Mouse (Mus musculus) small intestine, adult 2 months (tissue): ENCODE data around the gene Bpifb3. TPM values are rescaled to one million over a fixed set of nuclear protein-coding genes. Genes with fewer than 3 reads are reported as not detected.

Experiments used
- H3K27ac ChIP-seq: fragments of 200-500 bp; 2 replicates; pipeline ENCODE4 v1.5.1; 2012; ENCODE audit warnings: low read depth, low read length, control low read depth, inconsistent platforms; ENCODE audit not compliant: insufficient read depth
- H3K27me3 ChIP-seq: fragments of 200-500 bp; 2 replicates; pipeline ENCODE4 v1.6.1; 2012; ENCODE audit warnings: mild to moderate bottlenecking, moderate library complexity, low read length, inconsistent platforms; ENCODE audit not compliant: control insufficient read depth, insufficient read depth
- H3K36me3 ChIP-seq: fragments of 200-500 bp; 2 replicates; pipeline ENCODE4 v1.6.1; 2012; ENCODE audit warnings: mild to moderate bottlenecking, low read length, control low read depth, inconsistent platforms; ENCODE audit not compliant: control insufficient read depth, insufficient read depth
- H3K4me1 ChIP-seq: fragments of 200-500 bp; 2 replicates; pipeline ENCODE4 v1.6.1; 2012; ENCODE audit warnings: low read length, inconsistent platforms, mixed read lengths; ENCODE audit not compliant: control insufficient read depth, insufficient read depth, insufficient read length
- H3K4me3 ChIP-seq: fragments of 200-500 bp; 2 replicates; pipeline ENCODE4 v1.5.1; 2012; ENCODE audit warnings: low read depth, mild to moderate bottlenecking, control low read depth, inconsistent platforms, low read length, moderate library complexity
- CTCF ChIP-seq: fragments of 200-500 bp; IDR thresholded peaks from 2 replicates; pipeline ENCODE4 v1.5.1; 2012; ENCODE audit warnings: low read depth, mild to moderate bottlenecking, control low read depth, inconsistent platforms, low read length, moderate library complexity, mixed read lengths; ENCODE audit not compliant: insufficient replicate concordance, insufficient read length; ENCODE audit errors: extremely low read depth
- POLR2A ChIP-seq: fragments of 200-500 bp; IDR thresholded peaks from 2 replicates; pipeline ENCODE4 v1.6.1; 2012; ENCODE audit warnings: low read depth, mild to moderate bottlenecking, control low read depth, inconsistent platforms, low read length, moderate library complexity
- WGBS: fragments of 180-500 bp; shearing (Covaris S2); methylation state at CpG from one replicate; pipeline ENCODE4 v1.1.7; 2018; 5-methylcytosine and 5-hydroxymethylcytosine counted together
- polyA plus RNA-seq: library from polyadenylated mRNA; depleted of rRNA; stranded (reverse); fragments of >200 nt; gene quantifications from 2 replicates; pipeline ENCODE4 v1.2.3, GENCODE M21; 2012; rRNA removed

The Bpifb3 gene
- polyA plus RNA-seq, 1 experiment: not detected

GRCm38 (mm10) chr2:153952897-153953296, 34.9 kb downstream of the Bpifb3 start:
- H3K4me1 ChIP-seq: peaks cover 2% of the 10 kb centered on the region; the same call in 1 of the 2 replicates
- 26% methylated on average over 6 of the region's 6 CpGs for whole genome bisulfite sequencing
- peak; percentile 24; the same call in 1 of the 2 replicates for TF ChIP-seq CTCF
- TF ChIP-seq POLR2A: no peak
- H3K4me3 ChIP-seq: no peak overlapping the region
- H3K27ac ChIP-seq: no peak overlapping the region
- no peaks in the 10 kb centered on the region for H3K27me3 ChIP-seq
- H3K36me3 ChIP-seq: no peaks in the 10 kb centered on the region

GRCm38 (mm10) chr2:153953836-153954235, 35.8 kb downstream of the Bpifb3 start:
- Histone ChIP-seq H3K36me3 (no peaks in the 10 kb centered on the region), H3K27ac (no peak overlapping the region), H3K4me1 (peaks cover 2% of the 10 kb centered on the region; the same call in 1 of the 2 replicates), H3K27me3 (no peaks in the 10 kb centered on the region), H3K4me3 (no peak overlapping the region)
- WGBS: 9% methylated on average over 6 of the region's 6 CpGs
- peak; percentile 47; the same call in 1 of the 2 replicates for TF ChIP-seq CTCF
- no peak for TF ChIP-seq POLR2A

DNA sequence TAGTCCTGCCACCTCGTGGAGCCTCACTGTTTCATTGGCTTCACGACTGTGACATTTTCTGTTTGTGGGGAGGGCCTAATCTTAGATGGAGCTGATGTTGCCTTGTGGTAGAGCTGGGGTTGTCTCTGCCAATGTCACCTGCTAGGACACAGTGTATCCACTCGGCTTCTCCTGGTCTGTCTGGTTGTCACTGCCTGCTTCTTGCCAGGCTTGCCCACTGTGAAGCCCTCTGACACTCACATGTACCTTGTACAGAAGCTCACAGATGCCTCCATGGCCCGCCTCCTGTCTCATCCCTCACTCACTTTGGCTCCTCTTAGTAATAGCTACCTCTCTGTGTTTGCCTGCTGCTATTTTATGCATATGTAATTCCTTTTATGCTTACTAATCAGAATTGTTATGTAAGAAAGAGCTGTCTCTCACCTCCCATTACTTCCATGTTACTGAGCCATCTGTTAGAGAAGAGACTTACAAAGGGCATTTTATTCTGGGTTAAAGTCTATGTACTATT, 44.8 kb downstream of the Bpifb3 start:
- Histone ChIP-seq H3K4me1 (no peaks in the 10 kb centered on the region), H3K36me3 (no peaks in the 10 kb centered on the region), H3K4me3 (no peak overlapping the region), H3K27ac (no peak overlapping the region), H3K27me3 (no peaks in the 10 kb centered on the region)
- 59% methylated on average over 4 of the region's 4 CpGs for WGBS
- TF ChIP-seq POLR2A (no peak), CTCF (no peak)

GRCm38 (mm10) chr2:153963334-153963733, 45.3 kb downstream of the Bpifb3 start:
- Histone ChIP-seq H3K4me3 (no peak overlapping the region), H3K4me1 (no peaks in the 10 kb centered on the region), H3K36me3 (no peaks in the 10 kb centered on the region), H3K27ac (no peak overlapping the region), H3K27me3 (no peaks in the 10 kb centered on the region)
- TF ChIP-seq CTCF: no peak
- TF ChIP-seq POLR2A: no peak
- 87% methylated on average over 1 of the region's 1 CpGs for WGBS

DNA sequence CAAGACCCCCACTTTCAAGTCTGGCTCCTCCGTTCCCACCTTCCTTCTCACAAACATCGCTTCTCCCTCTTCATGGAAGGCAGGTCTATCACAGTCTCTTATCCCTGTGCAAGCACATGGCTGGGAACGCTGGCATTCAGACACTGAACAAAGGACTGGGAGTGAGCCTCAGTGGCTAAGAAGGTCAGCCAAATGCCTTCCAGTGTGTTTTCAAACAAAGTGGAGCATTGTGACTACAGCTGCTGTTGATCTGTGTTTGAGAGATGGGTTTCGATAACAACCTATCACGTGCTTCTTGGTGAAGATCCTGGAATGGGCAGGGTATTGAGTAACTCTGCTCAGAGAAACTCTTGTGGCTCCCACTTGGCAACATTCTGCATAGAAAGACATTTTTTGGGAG, 52.2 kb downstream of the Bpifb3 start:
- WGBS: 73% methylated on average over 5 of the region's 5 CpGs

GRCm38 (mm10) chr2:153974582-153974981, 56.6 kb downstream of the Bpifb3 start, which contains the start of gene Bpifa6:
TSS of gene Bpifa6 (plus strand) at chr2:153974945.
- TF ChIP-seq CTCF (no peak), POLR2A (no peak)
- Histone ChIP-seq H3K36me3 (no peaks in the 10 kb centered on the region), H3K27me3 (no peaks in the 10 kb centered on the region), H3K4me1 (no peaks in the 10 kb centered on the region), H3K4me3 (no peak within 1 kb of the TSS), H3K27ac (no peak within 1 kb of the TSS)
- 45% methylated on average over 5 of the region's 5 CpGs for WGBS

More for the DNA sequence above, 52.2 kb downstream of the Bpifb3 start:
- TF ChIP-seq CTCF (no peak), POLR2A (no peak)
- Histone ChIP-seq H3K4me1 (no peaks in the 10 kb centered on the region), H3K4me3 (no peak overlapping the region), H3K27me3 (no peaks in the 10 kb centered on the region), H3K27ac (no peak overlapping the region), H3K36me3 (no peaks in the 10 kb centered on the region)

Other genes starting within 250 kb of the Bpifb3 start
- gene Dnmt3c, start 221.6 kb upstream of the Bpifb3 start, polyA plus RNA-seq: not detected in 2 replicates
- 1.5 and 3.8 TPM in 2 replicates for gene Mapre1, start 177.0 kb upstream of the Bpifb3 start, polyA plus RNA-seq
- 0.10 TPM in 1 of 2 replicates, not detected in the other for gene Efcab8, start 138.3 kb upstream of the Bpifb3 start, polyA plus RNA-seq
- not detected in 2 replicates for gene Sun5, start 47.1 kb upstream of the Bpifb3 start, polyA plus RNA-seq
- gene Bpifb2, start 43.2 kb upstream of the Bpifb3 start, polyA plus RNA-seq: not detected in 2 replicates
- not detected in 2 replicates for gene Bpifb6, start 17.8 kb upstream of the Bpifb3 start, polyA plus RNA-seq
- gene Bpifb4, start 20.0 kb downstream of the Bpifb3 start, polyA plus RNA-seq: 0.13 TPM in 1 of 2 replicates, not detected in the other
- gene Bpifa6, start 56.7 kb downstream of the Bpifb3 start, polyA plus RNA-seq: not detected in 2 replicates
- gene Bpifa2, start 90.0 kb downstream of the Bpifb3 start, polyA plus RNA-seq: not detected in 2 replicates
- gene Bpifa3, start 212.1 kb downstream of the Bpifb3 start, polyA plus RNA-seq: not detected in 2 replicates
- gene Bpifa1, start 224.7 kb downstream of the Bpifb3 start, polyA plus RNA-seq: not detected in 2 replicates
- gene Bpifa5, start 244.4 kb downstream of the Bpifb3 start, polyA plus RNA-seq: not detected in 2 replicates